Mouse (Mus musculus): ENCODE measurements around the gene Tbcd. TPM values are rescaled to one million over a fixed set of nuclear protein-coding genes. Genes with fewer than 3 reads are reported as not detected.

The Tbcd gene
- polyA plus RNA-seq, 1 experiment = 99.9 TPM

- peak; percentile 49 for DNase-seq (ENCODE audit: low read depth)
Measured at GRCm38 (mm10) chr11:121564265-121564664, 112.5 kb downstream of the Tbcd start.

GRCm38 (mm10) chr11:121581856-121582255, 130.1 kb downstream of the Tbcd start:
- DNase-seq (ENCODE audit: low read depth) = no peak

GRCm38 (mm10) chr11:121597254-121597653, 145.5 kb downstream of the Tbcd start:
- DNase-seq (ENCODE audit: low read depth) = no peak

GRCm38 (mm10) chr11:121601422-121601821, 149.7 kb downstream of the Tbcd start:
- peak; percentile 61 for DNase-seq (ENCODE audit: low read depth)

GRCm38 (mm10) chr11:121605604-121606003, 153.9 kb downstream of the Tbcd start:
- no peak for DNase-seq (ENCODE audit: low read depth)

DNA sequence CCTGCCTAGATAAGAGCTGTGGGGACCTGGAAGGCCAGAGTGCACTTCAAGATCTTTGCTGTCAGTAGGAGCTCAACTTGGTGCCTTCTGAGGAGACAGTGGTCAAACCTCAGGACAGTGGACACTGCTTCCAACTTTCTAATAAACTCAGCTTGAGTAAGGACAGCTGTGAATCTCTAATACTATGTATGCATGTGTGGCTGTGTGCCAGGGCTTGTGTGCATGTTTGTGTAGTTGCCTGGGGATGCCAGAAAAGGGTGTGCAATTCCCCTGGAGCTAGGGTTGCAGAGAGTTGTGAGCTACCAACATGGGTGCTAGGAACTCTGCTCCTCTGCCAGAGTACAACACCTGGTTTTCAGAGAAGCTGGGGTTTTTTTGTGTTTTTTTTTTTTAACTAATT, 159.2 kb downstream of the Tbcd start:
- DNase-seq (ENCODE audit: low read depth) = no peak

DNA sequence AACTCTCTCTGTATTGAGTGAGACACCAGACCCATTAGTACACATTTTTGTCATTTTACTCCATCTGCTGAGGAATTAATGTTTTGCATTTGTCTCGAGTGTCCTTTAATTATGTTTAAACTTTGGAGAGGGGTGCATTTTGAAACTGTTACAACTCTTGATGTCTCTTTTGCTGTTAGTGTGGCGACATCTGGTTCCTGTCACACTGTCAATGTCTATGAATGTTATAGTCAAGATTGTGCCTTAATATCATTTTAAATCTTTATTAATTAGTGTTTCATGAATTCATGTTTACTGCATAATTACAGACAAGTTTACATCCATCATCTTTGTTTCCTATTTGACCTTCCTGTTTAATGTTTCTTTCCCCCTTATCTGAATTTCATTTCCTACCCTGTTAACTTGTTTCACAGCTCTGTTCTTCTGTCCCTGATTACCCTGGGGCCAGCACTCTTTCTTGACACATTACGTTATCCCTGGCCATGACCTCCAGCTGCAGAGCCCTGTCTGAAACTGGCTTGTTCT, 164.3 kb downstream of the Tbcd start:
- no peak for DNase-seq (ENCODE audit: low read depth)

GRCm38 (mm10) chr11:121616501-121616900, 164.8 kb downstream of the Tbcd start:
- DNase-seq (ENCODE audit: low read depth) = no peak

- DNase-seq (ENCODE audit: low read depth) = no peak
Measured at GRCm38 (mm10) chr11:121617371-121617770, 165.6 kb downstream of the Tbcd start.

DNA sequence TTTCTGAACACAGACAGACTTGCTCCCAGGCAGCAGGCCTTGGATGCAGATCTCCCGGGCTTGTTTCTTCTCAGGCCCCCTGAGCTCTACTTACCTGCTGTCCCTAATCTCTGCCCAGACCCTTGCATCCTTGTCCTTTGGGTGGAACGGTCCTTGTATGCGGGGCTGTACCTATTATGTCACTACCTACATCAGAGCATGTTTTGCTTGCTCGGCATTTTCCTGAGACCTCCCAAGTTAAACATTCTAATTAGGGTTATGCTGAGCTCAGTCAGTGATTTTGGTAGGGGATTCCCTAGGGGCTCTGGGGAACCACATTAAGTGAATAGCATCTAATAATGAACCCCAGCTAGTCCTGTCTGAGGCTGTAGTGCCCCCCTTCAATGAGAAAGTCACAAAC, 173.3 kb downstream of the Tbcd start:
- DNase-seq (ENCODE audit: low read depth) = no peak

DNA sequence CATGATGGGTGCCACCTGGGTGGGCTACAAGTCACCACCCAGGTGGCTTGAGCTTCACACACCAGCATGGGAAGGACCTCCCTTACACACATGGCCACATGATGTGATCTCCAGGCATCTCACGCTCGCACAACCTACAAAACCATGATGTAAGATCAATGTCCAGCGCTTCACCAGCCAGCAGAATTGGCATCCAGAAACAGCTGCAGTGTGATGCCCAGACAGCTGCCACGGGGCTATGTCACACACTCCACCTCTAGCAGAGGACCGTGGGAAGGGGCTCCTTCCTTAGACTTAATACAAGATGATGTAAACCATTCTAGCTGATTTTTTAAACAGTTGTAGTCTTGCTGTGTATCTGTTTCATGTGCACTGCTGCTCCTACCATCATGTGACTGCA, 175.8 kb downstream of the Tbcd start:
- no peak for DNase-seq (ENCODE audit: low read depth)

DNA sequence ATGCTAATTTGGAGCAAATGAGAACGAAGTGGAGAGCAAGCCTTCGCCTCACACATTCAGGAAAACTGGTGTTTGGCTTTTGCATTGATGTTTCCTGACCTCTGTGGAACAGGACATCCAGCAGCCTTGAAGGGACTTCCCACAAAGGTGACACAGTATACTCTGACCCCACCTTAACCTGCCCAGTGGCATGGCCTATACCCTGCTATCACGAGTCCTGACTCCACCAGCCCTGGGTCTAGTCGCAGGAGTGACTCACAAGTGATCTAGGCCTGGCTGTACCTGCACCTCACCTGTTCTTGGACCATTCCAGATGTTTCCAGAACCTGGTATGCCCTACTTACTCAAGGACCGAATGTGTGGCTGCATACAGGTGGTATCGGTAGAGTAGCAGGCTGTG, 177.8 kb downstream of the Tbcd start:
- no peak for DNase-seq (ENCODE audit: low read depth)

DNA sequence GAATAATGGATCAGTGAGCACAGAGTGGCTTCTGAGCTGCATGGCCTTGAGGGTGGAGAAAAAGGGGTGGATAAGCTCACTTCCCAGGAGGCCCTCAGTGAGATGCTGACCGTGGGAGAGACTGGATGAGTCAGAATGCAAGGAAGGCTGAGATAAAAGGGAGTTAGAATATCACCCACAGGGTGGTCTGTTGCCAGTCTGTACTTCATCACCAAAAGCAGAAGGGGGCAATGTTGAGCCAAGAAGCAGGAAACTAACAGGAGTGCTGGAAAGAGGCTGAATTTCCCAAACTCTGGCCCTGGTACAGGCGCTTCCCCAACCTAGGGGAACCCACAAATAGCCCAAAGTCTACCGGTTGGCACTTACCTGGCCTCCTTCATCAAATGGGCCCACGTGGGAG, 178.7 kb downstream of the Tbcd start:
- DNase-seq (ENCODE audit: low read depth) = no peak

GRCm38 (mm10) chr11:121631410-121631809, 179.7 kb downstream of the Tbcd start:
- no peak for DNase-seq (ENCODE audit: low read depth)

GRCm38 (mm10) chr11:121636646-121637045, 184.9 kb downstream of the Tbcd start:
- DNase-seq (ENCODE audit: low read depth) = no peak

GRCm38 (mm10) chr11:121641501-121642145, 189.9 kb downstream of the Tbcd start:
- DNase-seq (ENCODE audit: low read depth) = no peak

- DNase-seq (ENCODE audit: low read depth) = no peak
Measured at GRCm38 (mm10) chr11:121645394-121645793, 193.6 kb downstream of the Tbcd start.

GRCm38 (mm10) chr11:121647321-121647720, 195.6 kb downstream of the Tbcd start:
- no peak for DNase-seq (ENCODE audit: low read depth)

DNA sequence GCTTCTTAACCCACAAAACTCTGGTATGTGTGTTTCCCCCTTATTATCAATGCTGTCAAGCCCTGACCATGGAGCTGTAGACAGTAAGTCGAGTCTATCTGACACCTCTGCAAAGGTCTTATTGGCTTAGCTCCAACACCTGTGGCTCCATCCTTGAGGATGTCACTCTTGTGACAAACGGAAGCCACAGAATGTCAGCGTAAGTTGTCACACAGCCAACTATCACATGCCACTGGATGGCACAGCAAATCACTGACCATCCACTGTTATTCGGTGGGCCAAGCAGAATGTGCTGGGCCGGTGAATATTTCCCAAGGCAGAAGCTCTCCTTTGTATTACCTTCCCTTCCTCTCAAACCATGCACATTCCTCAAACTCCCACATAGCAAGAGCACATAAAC, 196.4 kb downstream of the Tbcd start:
- DNase-seq (ENCODE audit: low read depth) = no peak

- DNase-seq (ENCODE audit: low read depth) = no peak
Measured at GRCm38 (mm10) chr11:121649900-121650299, 198.2 kb downstream of the Tbcd start.

- DNase-seq (ENCODE audit: low read depth) = no peak
Measured at GRCm38 (mm10) chr11:121650668-121651067, 198.9 kb downstream of the Tbcd start.

- DNase-seq (ENCODE audit: low read depth) = no peak
Measured at GRCm38 (mm10) chr11:121651556-121651955, 199.8 kb downstream of the Tbcd start.

DNA sequence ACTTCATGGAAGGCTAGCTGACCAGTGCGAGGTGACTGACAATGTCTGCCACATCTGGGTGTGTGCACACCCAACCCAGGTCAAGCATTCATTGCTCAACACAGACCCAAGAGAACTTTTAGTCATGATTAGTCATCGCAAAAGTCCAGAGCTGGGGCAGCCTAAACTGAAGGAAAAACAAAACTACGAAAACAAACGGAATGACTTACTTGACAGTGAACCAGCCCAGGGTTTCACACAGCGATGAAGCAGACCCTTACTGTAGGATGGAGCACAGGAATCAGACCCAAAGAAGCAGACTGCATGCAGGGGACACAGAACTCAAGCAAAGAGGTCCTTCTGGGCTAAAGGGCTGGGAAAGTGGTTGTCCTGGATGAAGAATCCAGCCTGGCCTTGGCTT, 200.2 kb downstream of the Tbcd start:
- DNase-seq (ENCODE audit: low read depth) = no peak
